ENCODE assay signal across 22 mouse cellular contexts in the genomic region with DNA sequence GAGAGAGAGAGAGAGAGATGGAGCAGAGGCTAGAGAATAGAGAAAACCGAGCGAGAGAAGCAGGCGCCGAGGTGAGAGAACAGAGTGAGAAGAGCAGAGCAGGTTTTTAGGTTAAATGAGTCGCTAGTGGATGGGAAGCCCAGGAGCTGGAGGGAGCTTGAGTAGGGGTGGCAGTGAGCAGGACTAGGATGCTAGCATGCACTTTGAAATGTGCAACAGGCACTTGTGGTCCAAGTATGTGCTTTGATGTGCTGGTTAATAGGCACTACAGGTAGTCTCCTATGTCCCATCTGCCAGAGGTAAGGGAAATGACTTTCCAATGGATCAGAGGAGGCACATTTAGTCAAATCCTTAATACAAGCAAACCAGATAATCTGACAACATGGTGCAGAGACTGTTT. TPM values are rescaled to one million over a fixed set of nuclear protein-coding genes. Genes with fewer than 3 reads are reported as not detected.
DNase-seq lines count a peak whose midpoint lies in the region; ATAC-seq and TF ChIP-seq lines count a peak whose summit lies in the region.
"Had no signal": no experiment of that assay in that cellular context is flagged by ENCODE, and none has a peak within 500 bp of the region (broad histone marks: within the 10 kb centered on the region; RNA-seq: fewer than 3 reads in every experiment).

No protein-coding gene starts in this region.

- no peak overlapping the region for H3K27ac ChIP-seq in heart, postnatal 0 days (ENCODE audit: low read depth)
- no peak overlapping the region for H3K27ac ChIP-seq in lung, embryonic 15.5 days
- no peak overlapping the region for H3K27ac ChIP-seq in bone marrow, adult 2 months (ENCODE audit: control insufficient read depth, insufficient read depth, low read depth, low read length, poor library complexity)
- H3K27ac ChIP-seq in small intestine, adult 2 months (ENCODE audit: insufficient read depth, low read depth, low read length), result no peak overlapping the region
- H3K27ac ChIP-seq: embryonic facial prominence, embryonic 13.5 days; left cerebral cortex, adult 2 months; limb, embryonic 12.5 days; liver, embryonic 15.5 days; neural tube, embryonic 15.5 days had no signal

- peaks cover 5% of the 10 kb centered on the region for H3K4me1 ChIP-seq in heart, postnatal 0 days (ENCODE audit: control insufficient read depth, insufficient read depth)
- peaks cover 8% of the 10 kb centered on the region; the same call in 1 of the 2 replicates for H3K4me1 ChIP-seq in lung, embryonic 15.5 days
- peaks cover 3% of the 10 kb centered on the region for H3K4me1 ChIP-seq in bone marrow, adult 2 months (ENCODE audit: control insufficient read depth, insufficient read depth, low read length)
- H3K4me1 ChIP-seq in small intestine, adult 2 months (ENCODE audit: control insufficient read depth, insufficient read depth, insufficient read length, low read length), result peaks cover 16% of the 10 kb centered on the region
- H3K4me1 ChIP-seq: heart, embryonic 12.5 days; liver, embryonic 15.5 days had no signal

- intact Hi-C loops in heart, postnatal 36 days (cut with DNase I), result no loop called here

- no peak for ATAC-seq in heart, postnatal 0 days (ENCODE audit: insufficient read depth, low read depth)
- no peak for ATAC-seq in lung, embryonic 15.5 days (ENCODE audit: borderline replicate concordance, extremely low read depth, low FRiP score, low TSS enrichment)
- ATAC-seq: forebrain, embryonic 14.5 days; hindbrain, embryonic 16.5 days had no signal

- no peak overlapping the region; the same call in 1 of the 2 replicates for H3K4me3 ChIP-seq in heart, postnatal 0 days (ENCODE audit: low read depth, low read length)
- H3K4me3 ChIP-seq in lung, embryonic 15.5 days, result no peak overlapping the region
- H3K4me3 ChIP-seq in bone marrow, adult 2 months (replicated peaks; ENCODE audit: control insufficient read depth, low read depth, low read length), result peak overlapping the region; percentile 29
- H3K4me3 ChIP-seq in small intestine, adult 2 months (ENCODE audit: low read depth, low read length), result 0 out of 2 replicates have a peak overlapping the region, but pooled peaks have one; percentile 4
- H3K4me3 ChIP-seq: heart, embryonic 12.5 days; limb, embryonic 12.5 days; neural tube, embryonic 15.5 days had no signal

- no peak overlapping the region for H3K9ac ChIP-seq in heart, postnatal 0 days (replicated peaks; ENCODE audit: low read depth, low read length)
- H3K9ac ChIP-seq in lung, embryonic 15.5 days, result no peak overlapping the region
- H3K9ac ChIP-seq: heart, embryonic 12.5 days; limb, embryonic 12.5 days; liver, embryonic 15.5 days; neural tube, embryonic 15.5 days had no signal

- no peak for TF ChIP-seq CTCF in heart, postnatal 0 days (IDR thresholded peaks at IDR 0.05; ENCODE audit: low read depth)
- TF ChIP-seq CTCF in bone marrow, adult 2 months (IDR thresholded peaks at IDR 0.05; ENCODE audit: control insufficient read depth, insufficient read depth, low read length), result no peak
- TF ChIP-seq CTCF in small intestine, adult 2 months (IDR thresholded peaks at IDR 0.05; ENCODE audit: extremely low read depth, insufficient read length, insufficient replicate concordance, low read depth, low read length), result no peak

- no peak for DNase-seq in heart, postnatal 0 days (ENCODE audit: low spot score)
- DNase-seq in heart, postnatal 36 days, result no peak
- DNase-seq in lung, postnatal 10 days, result no peak
- no peak for DNase-seq in urinary bladder, adult 2 months (ENCODE audit: low spot score)
- DNase-seq: adrenal gland, postnatal 14 days; cerebellum, adult 11-12 months; cerebellum, postnatal 14 days; gastrocnemius, postnatal 36 days; midbrain, embryonic 14.5 days had no signal

- TF ChIP-seq POLR2A in bone marrow, adult 2 months (IDR thresholded peaks at IDR 0.05; ENCODE audit: borderline replicate concordance, control insufficient read depth, low read depth, low read length), result no peak
- no peak for TF ChIP-seq POLR2A in small intestine, adult 2 months (IDR thresholded peaks at IDR 0.05; ENCODE audit: low read depth, low read length)

- no peak for TF ChIP-seq EP300 in heart, postnatal 0 days (IDR thresholded peaks at IDR 0.05; ENCODE audit: low read depth)

- 68% methylated on average over 5 of the region's 5 CpGs for WGBS in heart, postnatal 0 days
- WGBS in lung, embryonic 15.5 days, result 71% methylated on average over 5 of the region's 5 CpGs
- 77% methylated on average over 5 of the region's 5 CpGs for WGBS in bone marrow, adult 2 months
- 77% methylated on average over 5 of the region's 5 CpGs for WGBS in small intestine, adult 2 months

- peak overlapping the region; percentile 97 for H3K4me2 ChIP-seq in heart, postnatal 0 days (ENCODE audit: low read depth, low read length)
- H3K4me2 ChIP-seq in lung, embryonic 15.5 days, result peak overlapping the region; percentile 94; the same call in 1 of the 2 replicates

- H3K27me3 ChIP-seq in heart, postnatal 0 days (ENCODE audit: control insufficient read depth, insufficient read depth, low read length), result no peaks in the 10 kb centered on the region
- H3K27me3 ChIP-seq in lung, embryonic 15.5 days, result no peaks in the 10 kb centered on the region
- H3K27me3 ChIP-seq in small intestine, adult 2 months (ENCODE audit: control insufficient read depth, insufficient read depth, low read length), result no peaks in the 10 kb centered on the region

- H3K9me3 ChIP-seq in heart, postnatal 0 days (replicated peaks; ENCODE audit: control insufficient read depth, low read length), result no peaks in the 10 kb centered on the region
- no peaks in the 10 kb centered on the region for H3K9me3 ChIP-seq in lung, embryonic 15.5 days
- H3K9me3 ChIP-seq: embryonic facial prominence, embryonic 13.5 days; G1E; heart, embryonic 12.5 days; limb, embryonic 12.5 days; liver, embryonic 15.5 days; neural tube, embryonic 15.5 days had no signal

- no peaks in the 10 kb centered on the region for H3K36me3 ChIP-seq in heart, postnatal 0 days (replicated peaks; ENCODE audit: control insufficient read depth, insufficient read depth, low read length)
- no peaks in the 10 kb centered on the region for H3K36me3 ChIP-seq in lung, embryonic 15.5 days
- H3K36me3 ChIP-seq in small intestine, adult 2 months (ENCODE audit: control insufficient read depth, insufficient read depth, low read length), result no peaks in the 10 kb centered on the region; the same call in 1 of the 2 replicates
- H3K36me3 ChIP-seq: embryonic facial prominence, embryonic 13.5 days; G1E; heart, embryonic 12.5 days; limb, embryonic 12.5 days; liver, embryonic 15.5 days; neural tube, embryonic 15.5 days had no signal

RNA-seq across cellular contexts. Expression of gene Fas, which starts 1.5 kb away (rescaled TPM):
- 1.1 and 3.2 TPM in 2 replicates for total RNA-seq in heart, postnatal 0 days (2014; rRNA removed; ENCODE audit: low replicate concordance)
- 5.6 and 7.1 TPM in 2 replicates for polyA plus RNA-seq in heart, postnatal 0 days (2015; fragmentation: Nextera tagmentation; extraction: Ambion mirVana)
- total RNA-seq in heart, postnatal 36 days (2021), result 10 to 100 TPM; 15.0 to 15.7 TPM
- polyA plus RNA-seq in lung, embryonic 15.5 days (2015; fragmentation: Nextera tagmentation; extraction: Ambion mirVana), result 11.2 and 12.0 TPM in 2 replicates
- polyA plus RNA-seq in bone marrow, adult 2 months (2011; ENCODE audit: insufficient read depth, insufficient read length, low replicate concordance, missing spikeins), result 3.7 and 10.1 TPM in 2 replicates
- 1.1 and 2.3 TPM in 2 replicates for polyA plus RNA-seq in small intestine, adult 2 months (2012; rRNA removed)
- polyA plus RNA-seq in urinary bladder, adult 2 months (2012; rRNA removed), result 15.6 and 16.7 TPM in 2 replicates
- total RNA-seq: G1E had no signal
- polyA plus RNA-seq: G1E had no signal

RNA-seq across cellular contexts. Expression of gene Acta2, which starts 36.6 kb away (rescaled TPM):
- 921 and 1,307 TPM in 2 replicates for total RNA-seq in heart, postnatal 0 days (2014; rRNA removed; ENCODE audit: low replicate concordance)
- 1,041 and 1,327 TPM in 2 replicates for polyA plus RNA-seq in heart, postnatal 0 days (2015; fragmentation: Nextera tagmentation; extraction: Ambion mirVana)
- 100 to 1,000 TPM; 142 to 147 TPM for total RNA-seq in heart, postnatal 36 days (2021)
- 801 and 904 TPM in 2 replicates for polyA plus RNA-seq in lung, embryonic 15.5 days (2015; fragmentation: Nextera tagmentation; extraction: Ambion mirVana)
- 3.2 and 33.5 TPM in 2 replicates for polyA plus RNA-seq in bone marrow, adult 2 months (2011; ENCODE audit: insufficient read depth, insufficient read length, low replicate concordance, missing spikeins)
- 432 and 487 TPM in 2 replicates for polyA plus RNA-seq in small intestine, adult 2 months (2012; rRNA removed)
- 9,918 and 11,190 TPM in 2 replicates for polyA plus RNA-seq in urinary bladder, adult 2 months (2012; rRNA removed)
- total RNA-seq: G1E; hematopoietic stem cell, adult 5-6 weeks had no signal
- polyA plus RNA-seq: G1E had no signal

Comparison
In these comparisons a context has a peak if more than half of its experiments do, and no peak if none do; other contexts are left out.
1. H3K4me3 ChIP-seq: peak in bone marrow, adult 2 months (single experiment) and small intestine, adult 2 months (single experiment); none in heart, postnatal 0 days (single experiment) and lung, embryonic 15.5 days (single experiment).
2. RNA of gene Acta2, which starts 36.6 kb away (polyA plus RNA-seq): 9,918 to 11,190 TPM in urinary bladder, adult 2 months, 1,041 to 1,327 TPM in heart, postnatal 0 days, 801 to 904 TPM in lung, embryonic 15.5 days and 432 to 487 TPM in small intestine, adult 2 months; 3.2 to 33.5 TPM in bone marrow, adult 2 months; every median in the first group is over 10 times any median in the second.